Mouse (Mus musculus) frontal cortex, adult (tissue): ENCODE measurements at regions not wholly inside any gene's neighbourhood (a gene's known extent, or its start where the extent isn't known, plus 50 kb on each side); places are given as distances from the start of the nearest gene placed in this dataset.
"Not testable (repeated sequence)": the region's sequence is repeated elsewhere in the genome, so short reads cannot be mapped to it uniquely, and the experiment has no call there.

Source experiments
- ATAC-seq: cut with Nextera tagmentation; 2 replicates; pipeline ENCODE4 v1.9.2; 2017; ENCODE audit warnings: mild to moderate bottlenecking, moderate library complexity, mixed read lengths; ENCODE audit not compliant: low TSS enrichment

GRCm38 (mm10) chr8:86280093-86280721 lies 300.3 kb downstream of the Abcc12 start:
- peak; percentile 88 for ATAC-seq

GRCm38 (mm10) chr8:86275699-86276098 lies 304.8 kb downstream of the Abcc12 start:
- peak; percentile 63 for ATAC-seq

GRCm38 (mm10) chr8:86273811-86274210 lies 306.7 kb downstream of the Abcc12 start:
- ATAC-seq = peak; percentile 78

GRCm38 (mm10) chr8:86272626-86273025 lies 307.9 kb downstream of the Abcc12 start:
- no peak for ATAC-seq

- peak; percentile 59 for ATAC-seq
Observed at GRCm38 (mm10) chr8:86271477-86271876, 309.0 kb downstream of the Abcc12 start.

- no peak for ATAC-seq
Observed at GRCm38 (mm10) chr8:86258011-86258410, 322.5 kb downstream of the Abcc12 start.

GRCm38 (mm10) chr8:86255431-86255830 lies 325.1 kb downstream of the Abcc12 start:
- ATAC-seq = peak; percentile 78; the same call in 1 of the 2 replicates

- no peak for ATAC-seq
Observed at GRCm38 (mm10) chr8:86254680-86255079, 325.8 kb downstream of the Abcc12 start.

GRCm38 (mm10) chr8:86252696-86253355 lies 327.7 kb downstream of the Abcc12 start:
- ATAC-seq = no peak

GRCm38 (mm10) chr8:86234696-86235095 lies 345.8 kb downstream of the Abcc12 start:
- ATAC-seq = no peak

GRCm38 (mm10) chr8:86231994-86232393 lies 348.5 kb downstream of the Abcc12 start:
- not testable (repeated sequence) for ATAC-seq

- ATAC-seq = no peak
Observed at GRCm38 (mm10) chr8:86224851-86225250, 355.6 kb downstream of the Abcc12 start.

- ATAC-seq = no peak
Observed at GRCm38 (mm10) chr8:86222715-86223114, 357.8 kb downstream of the Abcc12 start.

- no peak for ATAC-seq
Observed at GRCm38 (mm10) chr8:86222228-86222627, 358.3 kb downstream of the Abcc12 start.

GRCm38 (mm10) chr8:86214399-86214798 lies 366.1 kb downstream of the Abcc12 start:
- ATAC-seq = peak; percentile 84

- no peak for ATAC-seq
Observed at GRCm38 (mm10) chr8:86212461-86212860, 368.0 kb downstream of the Abcc12 start.

- no peak for ATAC-seq
Observed at GRCm38 (mm10) chr8:86208812-86209262, 368.1 kb downstream of the Phkb start.

GRCm38 (mm10) chr8:86204421-86205229 lies 363.9 kb downstream of the Phkb start:
- ATAC-seq = no peak

GRCm38 (mm10) chr8:86203107-86203506 lies 362.3 kb downstream of the Phkb start:
- ATAC-seq = no peak

- ATAC-seq = peak; percentile 97
Observed at GRCm38 (mm10) chr8:86201830-86202229, 361.1 kb downstream of the Phkb start.

GRCm38 (mm10) chr8:86192262-86192661 lies 351.5 kb downstream of the Phkb start:
- ATAC-seq = peak; percentile 81

GRCm38 (mm10) chr8:86184671-86185070 lies 343.9 kb downstream of the Phkb start:
- peak; percentile 90 for ATAC-seq
